Mouse (Mus musculus): Measurements from ENCODE around the gene Cnpy1. TPM values are rescaled to one million over a fixed set of nuclear protein-coding genes. Genes with fewer than 3 reads are reported as not detected.

Cnpy1 gene
- total and polyA plus RNA-seq, 3 experiments: not detected

DNA sequence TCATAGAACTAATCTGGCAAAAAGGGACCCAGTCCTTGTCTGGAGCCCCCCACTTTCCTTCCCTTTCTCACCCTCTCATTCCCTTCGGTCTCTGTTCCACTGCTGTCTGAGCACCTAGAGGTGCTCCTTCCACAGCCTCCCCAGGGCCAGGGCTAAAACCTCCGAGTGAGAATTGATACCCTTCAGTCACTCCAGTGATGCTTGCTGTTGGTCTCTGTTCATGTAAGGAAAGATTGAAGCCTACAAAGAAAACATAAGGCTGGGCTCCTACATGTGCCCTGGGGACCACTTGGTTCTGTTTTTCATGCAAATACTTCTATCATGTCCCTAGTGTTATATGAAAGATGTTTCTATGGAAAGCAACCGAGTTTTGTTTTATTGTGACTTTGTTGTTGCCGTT, 69.6 kb downstream of the Cnpy1 start:
- H3K9ac ChIP-seq (ENCODE audit: low read depth, low read length): no peak overlapping the region
- H3K27me3 ChIP-seq (ENCODE audit: control insufficient read depth, insufficient read depth, low read length): peaks cover 5% of the 10 kb centered on the region
- WGBS: 13% methylated on average over 4 of the region's 4 CpGs
- DNase-seq: no peak
- H3K4me3 ChIP-seq: no peak overlapping the region
- no peak overlapping the region for H3K27ac ChIP-seq
- intact Hi-C loops (cut with DNase I): no loop called here
- H3K36me3 ChIP-seq (ENCODE audit: control insufficient read depth, insufficient read depth, low read length): no peaks in the 10 kb centered on the region
- H3K79me2 ChIP-seq (replicated peaks; ENCODE audit: control insufficient read depth, insufficient read depth, low read length): no peaks in the 10 kb centered on the region
- no peak for TF ChIP-seq CTCF (IDR thresholded peaks at IDR 0.05)
- no peak for TF ChIP-seq POLR2A (IDR thresholded peaks at IDR 0.05; ENCODE audit: insufficient read depth, low read depth, low read length)
- no peak for TF ChIP-seq EP300 (IDR thresholded peaks at IDR 0.05; ENCODE audit: insufficient read depth, low read depth, low read length)
- H3K4me1 ChIP-seq (ENCODE audit: control insufficient read depth, insufficient read depth, low read length): no peaks in the 10 kb centered on the region

DNA sequence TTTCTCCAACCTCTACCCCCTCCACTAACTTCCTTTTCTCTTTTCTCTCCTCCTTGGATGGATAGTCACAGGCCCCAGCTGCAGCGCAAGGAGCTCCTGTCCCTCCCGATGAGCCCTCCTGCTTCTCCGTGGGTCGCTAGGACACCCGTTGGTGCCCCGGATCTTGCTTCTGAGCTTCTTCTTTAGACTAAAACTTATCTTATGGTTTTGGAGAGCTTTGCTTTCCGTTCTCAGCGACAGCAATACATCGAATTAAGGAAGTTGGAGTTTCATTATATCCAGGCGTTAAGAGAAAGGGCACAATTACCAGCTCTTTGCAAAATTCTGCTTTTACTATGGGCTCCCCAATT, 70.1 kb downstream of the Cnpy1 start:
- Histone ChIP-seq H3K36me3 (ENCODE audit: control insufficient read depth, insufficient read depth, low read length) (no peaks in the 10 kb centered on the region), H3K9ac (ENCODE audit: low read depth, low read length) (no peak overlapping the region), H3K27me3 (ENCODE audit: control insufficient read depth, insufficient read depth, low read length) (peaks cover 9% of the 10 kb centered on the region), H3K79me2 (replicated peaks; ENCODE audit: control insufficient read depth, insufficient read depth, low read length) (no peaks in the 10 kb centered on the region), H3K4me3 (no peak overlapping the region), H3K4me1 (ENCODE audit: control insufficient read depth, insufficient read depth, low read length) (no peaks in the 10 kb centered on the region), H3K27ac (no peak overlapping the region)
- DNase-seq: no peak
- no peak for TF ChIP-seq CTCF (IDR thresholded peaks at IDR 0.05)
- no peak for TF ChIP-seq POLR2A (IDR thresholded peaks at IDR 0.05; ENCODE audit: insufficient read depth, low read depth, low read length)
- no peak for TF ChIP-seq EP300 (IDR thresholded peaks at IDR 0.05; ENCODE audit: insufficient read depth, low read depth, low read length)
- intact Hi-C loops (cut with DNase I): no loop called here
- WGBS: 7% methylated on average over 10 of the region's 10 CpGs

DNA sequence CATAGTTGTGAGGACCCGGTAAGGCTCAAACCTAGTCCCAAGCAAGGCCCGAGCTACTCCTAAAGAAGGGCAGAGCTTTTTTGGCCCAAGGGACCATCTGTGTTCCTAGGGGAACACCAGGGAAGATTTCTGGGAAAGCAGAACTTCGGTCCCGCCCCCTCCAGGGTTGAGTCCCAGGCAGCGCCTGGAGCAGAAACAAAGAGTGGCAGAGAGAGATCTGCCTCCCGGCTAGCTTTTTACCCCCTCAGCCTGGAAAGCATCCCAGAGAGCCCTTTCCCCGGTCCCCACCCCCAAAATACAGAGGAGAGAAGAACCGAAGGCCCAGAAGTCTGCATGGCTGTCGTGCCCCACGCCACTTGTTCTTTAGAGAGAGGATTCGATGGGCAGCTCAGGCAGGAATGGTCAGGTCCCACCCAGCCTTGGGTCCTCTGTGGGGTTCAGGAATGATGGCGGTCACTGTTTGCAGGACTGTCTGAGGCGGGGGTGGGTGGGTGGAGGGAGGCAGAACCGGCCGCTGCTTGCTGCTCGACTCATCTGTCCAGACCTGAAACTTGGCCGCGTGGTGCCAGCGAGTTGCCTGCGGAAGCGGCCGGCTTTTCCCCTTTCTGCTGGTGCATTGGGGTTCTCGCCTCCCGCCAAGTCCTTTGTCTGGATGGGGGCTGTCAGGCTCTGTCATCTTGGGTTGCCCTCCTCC, 70.6 kb downstream of the Cnpy1 start:
- peaks cover 12% of the 10 kb centered on the region for H3K27me3 ChIP-seq (ENCODE audit: control insufficient read depth, insufficient read depth, low read length)
- no peaks in the 10 kb centered on the region for H3K79me2 ChIP-seq (replicated peaks; ENCODE audit: control insufficient read depth, insufficient read depth, low read length)
- H3K36me3 ChIP-seq (ENCODE audit: control insufficient read depth, insufficient read depth, low read length): no peaks in the 10 kb centered on the region
- WGBS: 2% methylated on average over 24 of the region's 24 CpGs
- intact Hi-C loops (cut with DNase I): no loop called here
- no peak overlapping the region for H3K27ac ChIP-seq
- H3K4me3 ChIP-seq: no peak overlapping the region
- TF ChIP-seq EP300 (IDR thresholded peaks at IDR 0.05; ENCODE audit: insufficient read depth, low read depth, low read length) (no peak), POLR2A (IDR thresholded peaks at IDR 0.05; ENCODE audit: insufficient read depth, low read depth, low read length) (no peak), CTCF (IDR thresholded peaks at IDR 0.05) (no peak)
- no peak overlapping the region for H3K9ac ChIP-seq (ENCODE audit: low read depth, low read length)
- H3K4me1 ChIP-seq (ENCODE audit: control insufficient read depth, insufficient read depth, low read length): no peaks in the 10 kb centered on the region
- no peak for DNase-seq

DNA sequence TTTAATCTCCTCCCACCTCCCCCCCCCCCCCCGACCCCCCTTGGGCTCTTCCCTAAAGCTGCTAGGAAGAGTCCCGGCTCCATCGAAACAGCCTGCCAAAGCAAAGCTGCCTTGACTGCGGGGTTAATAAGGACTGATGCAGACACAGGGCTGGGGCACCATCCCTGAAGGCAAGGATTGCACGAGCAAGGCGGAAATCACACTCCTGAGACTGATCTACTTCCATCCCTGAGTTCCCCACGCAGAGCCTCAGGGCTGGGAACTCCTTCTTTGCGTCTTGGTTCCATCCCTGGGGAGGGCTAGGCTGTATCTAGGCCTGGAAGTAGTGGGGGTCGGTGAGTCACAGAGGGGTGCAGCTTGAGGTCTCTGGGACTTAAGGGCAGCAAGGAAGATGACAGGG, 71.5 kb downstream of the Cnpy1 start:
- no peak for DNase-seq
- Histone ChIP-seq H3K36me3 (ENCODE audit: control insufficient read depth, insufficient read depth, low read length) (no peaks in the 10 kb centered on the region), H3K79me2 (replicated peaks; ENCODE audit: control insufficient read depth, insufficient read depth, low read length) (no peaks in the 10 kb centered on the region), H3K27ac (no peak overlapping the region), H3K9ac (ENCODE audit: low read depth, low read length) (no peak overlapping the region), H3K4me1 (ENCODE audit: control insufficient read depth, insufficient read depth, low read length) (no peaks in the 10 kb centered on the region), H3K27me3 (ENCODE audit: control insufficient read depth, insufficient read depth, low read length) (peaks cover 17% of the 10 kb centered on the region), H3K4me3 (no peak overlapping the region)
- intact Hi-C loops (cut with DNase I): no loop called here
- TF ChIP-seq POLR2A (IDR thresholded peaks at IDR 0.05; ENCODE audit: insufficient read depth, low read depth, low read length) (no peak), EP300 (IDR thresholded peaks at IDR 0.05; ENCODE audit: insufficient read depth, low read depth, low read length) (no peak), CTCF (IDR thresholded peaks at IDR 0.05) (no peak)
- WGBS: 4% methylated on average over 9 of the region's 9 CpGs

DNA sequence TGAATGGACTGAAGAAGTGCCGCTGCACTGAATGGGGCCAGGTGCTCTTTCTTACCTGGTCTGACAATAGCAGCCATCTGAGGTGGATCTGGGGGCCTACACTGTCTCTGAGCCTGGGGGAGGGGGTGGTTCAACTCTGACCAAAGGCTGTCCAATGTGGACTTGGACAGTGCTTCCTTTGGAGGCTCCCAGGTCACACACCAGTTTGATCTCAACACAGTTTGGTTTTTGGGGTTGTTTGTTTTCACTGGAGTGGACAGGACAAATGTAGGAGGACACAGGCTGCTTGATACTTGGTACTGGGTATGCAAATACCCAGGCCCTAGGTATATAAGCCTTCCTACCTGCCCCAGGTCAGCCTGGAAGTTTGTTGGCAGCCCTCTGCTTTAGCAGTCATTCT, 71.9 kb downstream of the Cnpy1 start:
- WGBS: 14% methylated on average over 1 of the region's 1 CpGs
- no peak for TF ChIP-seq EP300 (IDR thresholded peaks at IDR 0.05; ENCODE audit: insufficient read depth, low read depth, low read length)
- no peak for TF ChIP-seq CTCF (IDR thresholded peaks at IDR 0.05)
- no peak for TF ChIP-seq POLR2A (IDR thresholded peaks at IDR 0.05; ENCODE audit: insufficient read depth, low read depth, low read length)
- no peak for DNase-seq
- Histone ChIP-seq H3K9ac (ENCODE audit: low read depth, low read length) (no peak overlapping the region), H3K4me1 (ENCODE audit: control insufficient read depth, insufficient read depth, low read length) (no peaks in the 10 kb centered on the region), H3K27ac (no peak overlapping the region), H3K79me2 (replicated peaks; ENCODE audit: control insufficient read depth, insufficient read depth, low read length) (no peaks in the 10 kb centered on the region), H3K4me3 (no peak overlapping the region), H3K27me3 (ENCODE audit: control insufficient read depth, insufficient read depth, low read length) (peaks cover 21% of the 10 kb centered on the region), H3K36me3 (ENCODE audit: control insufficient read depth, insufficient read depth, low read length) (no peaks in the 10 kb centered on the region)
- intact Hi-C loops (cut with DNase I): no loop called here

DNA sequence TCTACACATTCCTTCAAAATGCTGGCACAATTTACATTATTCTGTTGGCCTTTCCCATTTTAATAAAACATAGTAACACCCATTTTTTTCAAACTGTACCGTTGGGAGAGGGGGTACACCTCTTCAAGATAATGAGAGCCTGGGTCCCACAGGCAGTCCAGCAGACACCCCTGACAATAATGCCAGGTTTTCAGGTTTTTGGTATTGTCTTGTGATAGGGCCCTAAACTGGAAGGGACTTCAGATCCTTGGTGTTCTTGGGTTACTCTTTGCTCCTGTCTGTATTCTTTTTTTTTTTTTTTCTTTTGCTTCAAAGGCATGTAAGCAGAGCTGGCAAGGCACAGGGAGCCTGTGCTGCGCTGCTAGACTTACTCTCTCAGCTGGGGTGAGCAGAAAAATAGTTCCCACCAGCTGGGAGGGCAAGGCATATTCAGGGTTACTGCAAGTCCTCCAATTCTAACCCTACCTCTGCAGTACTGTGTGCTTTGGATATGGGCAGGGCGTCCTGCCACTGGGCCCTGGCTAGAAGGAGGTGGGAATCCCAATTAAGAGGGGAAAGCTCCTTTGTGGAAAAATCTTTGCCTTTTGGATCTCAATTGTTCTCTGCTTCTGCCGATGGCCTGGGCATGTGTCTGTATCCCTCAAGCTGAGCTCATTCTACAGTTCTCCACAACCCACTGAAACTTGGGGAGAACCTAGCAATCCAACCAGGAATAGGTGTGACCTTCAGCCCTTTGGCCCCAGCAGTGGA, 72.5 kb downstream of the Cnpy1 start:
- Histone ChIP-seq H3K79me2 (replicated peaks; ENCODE audit: control insufficient read depth, insufficient read depth, low read length) (no peaks in the 10 kb centered on the region), H3K4me3 (no peak overlapping the region), H3K4me1 (ENCODE audit: control insufficient read depth, insufficient read depth, low read length) (no peaks in the 10 kb centered on the region), H3K27me3 (ENCODE audit: control insufficient read depth, insufficient read depth, low read length) (peaks cover 22% of the 10 kb centered on the region), H3K36me3 (ENCODE audit: control insufficient read depth, insufficient read depth, low read length) (no peaks in the 10 kb centered on the region), H3K27ac (no peak overlapping the region), H3K9ac (ENCODE audit: low read depth, low read length) (no peak overlapping the region)
- WGBS: 12% methylated on average over 4 of the region's 4 CpGs
- TF ChIP-seq CTCF (IDR thresholded peaks at IDR 0.05) (no peak), POLR2A (IDR thresholded peaks at IDR 0.05; ENCODE audit: insufficient read depth, low read depth, low read length) (no peak), EP300 (IDR thresholded peaks at IDR 0.05; ENCODE audit: insufficient read depth, low read depth, low read length) (no peak)
- intact Hi-C loops (cut with DNase I): no loop called here
- no peak for DNase-seq

Measured in heart, adult 2 months (tissue).